Mouse (Mus musculus): ENCODE measurements around the gene Chrm4.

Gene Chrm4

GRCm38 (mm10) chr2:91944170-91944950 is 17.3 kb downstream of the Chrm4 start:
- DNase-seq (ENCODE audit: low spot score in 2 of 2), result peak in 1 of 2 experiments; percentile 82

GRCm38 (mm10) chr2:91945483-91945882 is 18.4 kb downstream of the Chrm4 start, which contains the start of gene Gm9821:
Gm9821 (plus strand) TSS chr2:91945703.
- no peak for DNase-seq (ENCODE audit: low spot score in 2 of 2)

GRCm38 (mm10) chr2:91946836-91947235 is 19.8 kb downstream of the Chrm4 start:
- no peak for DNase-seq (ENCODE audit: low spot score in 2 of 2)

GRCm38 (mm10) chr2:91947397-91948150 is 20.5 kb downstream of the Chrm4 start:
- peak in 1 of 2 experiments; percentile 63 for DNase-seq (ENCODE audit: low spot score in 2 of 2)

GRCm38 (mm10) chr2:91948151-91948509 is 21.1 kb downstream of the Chrm4 start:
- DNase-seq (ENCODE audit: low spot score in 2 of 2), result no peak

GRCm38 (mm10) chr2:91948792-91949241 is 21.8 kb downstream of the Chrm4 start:
- DNase-seq (ENCODE audit: low spot score in 2 of 2), result no peak

- no peak for DNase-seq (ENCODE audit: low spot score in 2 of 2)
Measured at GRCm38 (mm10) chr2:91949411-91950274, 22.6 kb downstream of the Chrm4 start.

- no peak for DNase-seq (ENCODE audit: low spot score in 2 of 2)
Measured at GRCm38 (mm10) chr2:91950275-91951085, 23.4 kb downstream of the Chrm4 start.

- no peak for DNase-seq (ENCODE audit: low spot score in 2 of 2)
Measured at GRCm38 (mm10) chr2:91953825-91954224, 26.8 kb downstream of the Chrm4 start.

GRCm38 (mm10) chr2:91955121-91955591 is 28.1 kb downstream of the Chrm4 start:
- DNase-seq (ENCODE audit: low spot score in 2 of 2), result no peak

- no peak for DNase-seq (ENCODE audit: low spot score in 2 of 2)
Measured at GRCm38 (mm10) chr2:91955875-91956274, 28.8 kb downstream of the Chrm4 start.

GRCm38 (mm10) chr2:91957096-91957495 is 30.0 kb downstream of the Chrm4 start:
- DNase-seq (ENCODE audit: low spot score in 2 of 2), result peak; percentile 88 to 92

GRCm38 (mm10) chr2:91958049-91958448 is 31.0 kb downstream of the Chrm4 start:
- no peak for DNase-seq (ENCODE audit: low spot score in 2 of 2)

GRCm38 (mm10) chr2:91958701-91959457 is 31.8 kb downstream of the Chrm4 start:
- no peak for DNase-seq (ENCODE audit: low spot score in 2 of 2)

GRCm38 (mm10) chr2:91959544-91960410 is 32.7 kb downstream of the Chrm4 start:
- no peak for DNase-seq (ENCODE audit: low spot score in 2 of 2)

GRCm38 (mm10) chr2:91960459-91960858 is 33.4 kb downstream of the Chrm4 start:
- DNase-seq (ENCODE audit: low spot score in 2 of 2), result no peak

- DNase-seq (ENCODE audit: low spot score in 2 of 2), result no peak
Measured at GRCm38 (mm10) chr2:91961901-91962761, 35.1 kb downstream of the Chrm4 start.

- no peak for DNase-seq (ENCODE audit: low spot score in 2 of 2)
Measured at GRCm38 (mm10) chr2:91962864-91963401, 35.9 kb downstream of the Chrm4 start.

All from left cerebral cortex, adult 9 months (tissue).